Mouse (Mus musculus) megakaryocyte, embryonic 14.5 days (primary cell): ENCODE measurements around the gene Lcn6.

Experiments
- FLI1 ChIP-seq: IDR thresholded peaks from 2 replicates; pipeline ENCODE4 v1.6.1; 2012; ENCODE audit warnings: low read length, inconsistent platforms, mixed read lengths
- GATA1 ChIP-seq: IDR thresholded peaks from 3 replicates; pipeline ENCODE4 v1.6.1; 2012; ENCODE audit warnings: mixed read lengths, low read length, inconsistent platforms, borderline replicate concordance

- TF ChIP-seq GATA1 (no peak), FLI1 (no peak)
Measured at GRCm38 (mm10) chr2:25694605-25695004, 18.0 kb downstream of the Lcn6 start.
